Mouse (Mus musculus): Measurements from ENCODE around the gene Col8a2.

The Col8a2 gene

GRCm38 (mm10) chr4:126360069-126360468 lies 73.5 kb downstream of the Col8a2 start:
- Histone ChIP-seq H3K4me3 (replicated peaks; ENCODE audit: low read length) (no peak overlapping the region), H3K9me3 (ENCODE audit: low read length) (peaks cover 22% of the 10 kb centered on the region), H3K4me1 (replicated peaks; ENCODE audit: low read depth, low read length) (no peaks in the 10 kb centered on the region), H3K36me3 (ENCODE audit: insufficient read depth, low read length) (peaks cover 40% of the 10 kb centered on the region), H3K27me3 (ENCODE audit: insufficient read depth, low read length) (no peaks in the 10 kb centered on the region)
- TF ChIP-seq NANOG (IDR thresholded peaks at IDR 0.05; ENCODE audit: borderline replicate concordance, low read length), result no peak
- TF ChIP-seq POU5F1 (IDR thresholded peaks at IDR 0.05; ENCODE audit: borderline replicate concordance, low read length), result no peak
- no peak for TF ChIP-seq CTCF (conservative IDR thresholded peaks at IDR 0.05; ENCODE audit: low read length)
